Mouse (Mus musculus) left cerebral cortex, postnatal 14 days (tissue): ENCODE measurements around the gene Bicc1. TPM values are rescaled to one million over a fixed set of nuclear protein-coding genes. Genes with fewer than 3 reads are reported as not detected.
A peak's percentile ranks its signal among the peaks of the same experiment; 100 is the strongest.

ENCODE experiments used
- DNase-seq, 2 experiments: peaks; one replicate each; pipeline ENCODE4 v3.0.0; 2021 to 2022; ENCODE audit warnings: low spot score in 2 of 2, mixed read lengths in 1 of 2
- intact Hi-C: fragments of 180-260 bp; cut with DNase I; formaldehyde crosslinking; loops from one replicate; pipeline ENCODE4 v1.15.1; 2025
- total RNA-seq, 2 experiments: library from RNA; stranded (reverse); gene quantifications; 2 replicates each; pipeline ENCODE4 v1.2.3; 2021

Gene Bicc1
- total RNA-seq, 2 experiments from 2014 or later, result 6.5 to 6.7 TPM

DNA sequence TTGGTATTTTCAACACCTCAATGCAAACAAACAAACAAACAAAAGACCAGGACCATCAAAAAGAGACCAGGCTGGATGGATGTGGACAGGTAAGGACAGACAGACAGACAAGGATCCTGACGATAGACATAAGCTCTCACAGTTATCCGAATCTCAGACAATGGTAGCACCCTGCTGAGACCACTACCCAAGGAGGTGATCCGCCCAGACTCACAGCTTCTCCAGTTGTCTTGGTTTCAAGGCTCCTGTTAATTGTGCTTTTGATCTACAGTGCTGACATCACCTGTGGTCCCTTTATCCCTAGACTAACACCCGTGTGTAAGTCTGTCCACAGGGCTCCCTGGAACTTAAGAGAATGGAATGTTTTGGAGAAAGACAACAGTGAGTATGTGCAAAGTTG lies 9.7 kb upstream of the Bicc1 start:
- intact Hi-C loops, result no loop called here
- DNase-seq, result no peak

DNA sequence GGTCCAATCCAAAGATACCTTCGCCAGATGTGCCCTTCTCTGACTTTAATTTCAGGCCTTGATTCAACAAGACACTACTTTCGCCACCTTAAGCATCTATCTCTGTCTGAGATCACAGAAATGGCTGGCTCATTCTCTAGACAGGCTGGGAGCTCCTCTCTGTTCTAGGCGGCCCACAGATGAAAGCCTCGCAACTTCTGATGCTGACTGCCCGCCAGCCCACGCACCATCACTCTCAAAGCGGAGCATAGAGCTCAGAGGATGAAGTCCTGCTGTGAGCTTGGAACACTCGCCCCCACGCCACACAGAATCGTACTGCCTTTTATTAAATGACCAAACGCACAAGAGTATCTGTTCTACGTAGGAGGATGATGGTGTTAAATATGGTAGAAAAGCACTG lies 949 bp upstream of the Bicc1 start:
- intact Hi-C loops, result loop anchor here (5.0 kb wide), 1 partner anchor 57 kb away; no protein-coding TSS in a partner anchor
- DNase-seq, result no peak

DNA sequence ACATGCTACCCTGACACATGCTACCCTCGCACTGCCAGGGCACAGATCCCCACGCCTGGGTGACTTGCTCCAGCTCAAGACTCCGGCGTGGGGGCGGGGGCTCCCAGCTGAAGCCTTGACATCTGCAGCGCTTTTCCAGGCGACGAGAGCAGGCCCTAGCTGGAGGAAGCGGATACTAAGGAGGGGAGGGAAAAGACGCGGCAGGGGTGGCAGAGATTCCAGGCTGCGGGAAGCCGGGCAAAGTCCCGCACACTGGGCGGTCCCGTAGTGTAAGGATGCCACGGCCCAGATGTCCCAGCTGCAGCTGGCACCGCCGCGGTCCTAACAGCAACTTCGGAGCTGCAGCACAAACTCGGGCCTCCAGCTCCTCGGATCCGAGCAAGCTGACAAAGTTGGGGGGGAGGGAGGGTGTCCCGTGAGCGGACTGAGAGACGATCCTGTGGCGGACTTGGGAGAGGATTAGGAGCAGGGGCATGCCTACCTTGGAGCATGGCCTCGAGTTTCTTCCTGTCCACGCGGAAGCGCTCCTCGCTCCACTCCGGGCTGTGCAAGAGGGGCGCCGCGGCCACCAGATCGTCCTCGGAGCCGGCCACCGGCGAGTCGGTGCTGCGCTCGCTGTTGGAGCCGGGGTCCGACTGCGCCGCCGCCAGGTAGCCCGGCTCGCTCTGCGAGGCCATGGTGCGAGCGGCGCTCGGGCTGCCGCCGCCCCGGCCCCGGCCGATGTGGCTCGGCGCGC lies 392 bp downstream of the Bicc1 start:
- intact Hi-C loops, result no loop called here
- DNase-seq, result peak in 1 of 2 experiments; percentile 19

DNA sequence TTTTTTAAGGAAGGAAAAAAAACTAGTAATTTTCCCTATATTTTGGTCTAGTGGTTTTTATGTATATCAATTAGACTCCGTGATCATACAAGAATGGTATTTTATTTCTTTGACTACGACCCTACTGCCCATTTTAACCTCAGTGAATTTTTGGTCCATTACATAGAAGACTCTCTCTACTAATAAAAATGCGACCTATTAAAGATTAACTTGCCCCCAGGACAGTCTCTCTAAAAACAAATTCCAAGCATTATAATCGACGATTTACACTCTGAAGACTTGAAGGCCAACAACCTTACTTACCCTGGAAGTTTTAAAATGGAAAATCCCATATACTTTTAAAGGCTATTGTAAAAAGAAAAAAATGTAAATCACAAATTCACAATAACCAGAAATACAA lies 2.9 kb downstream of the Bicc1 start:
- DNase-seq, result no peak
- intact Hi-C loops, result no loop called here

DNA sequence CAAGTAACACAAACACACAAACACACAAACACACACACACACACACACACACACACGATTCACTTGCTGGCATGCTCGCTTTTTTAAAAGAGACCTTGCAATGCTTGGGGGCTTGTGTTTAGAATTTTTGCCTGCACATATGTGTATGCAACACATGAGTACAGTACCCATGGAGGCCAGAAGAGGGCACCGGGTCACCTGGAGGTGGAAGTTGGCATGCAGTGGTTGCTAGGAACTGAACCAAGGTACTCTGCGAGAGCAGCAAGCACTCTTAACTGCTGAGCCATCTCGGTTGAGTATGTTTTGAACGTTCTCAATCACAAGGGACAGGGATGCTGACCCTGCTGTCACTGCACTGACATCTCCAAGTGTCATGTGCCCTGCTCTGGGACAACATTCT lies 5.9 kb downstream of the Bicc1 start:
- intact Hi-C loops, result no loop called here
- no peak for DNase-seq

DNA sequence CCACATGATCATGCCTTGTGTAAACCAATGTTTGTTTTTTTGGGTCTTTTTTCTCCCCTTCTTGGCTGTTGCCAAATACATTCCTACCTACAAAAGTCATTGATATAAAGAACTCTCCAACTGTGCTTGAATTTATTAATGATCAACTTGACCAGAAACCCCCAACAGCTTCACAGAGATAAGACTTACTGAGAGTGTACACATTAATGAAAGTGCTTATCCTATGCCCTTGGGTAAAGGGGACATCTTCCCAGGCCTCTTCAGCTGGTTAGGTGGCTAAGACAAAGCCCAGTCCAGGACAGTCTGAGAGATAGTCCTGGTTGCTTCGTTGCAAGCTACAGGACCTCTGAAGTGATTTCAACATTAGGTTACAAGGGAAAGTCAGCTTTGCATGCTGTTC lies 6.4 kb downstream of the Bicc1 start:
- intact Hi-C loops, result no loop called here
- no peak for DNase-seq

DNA sequence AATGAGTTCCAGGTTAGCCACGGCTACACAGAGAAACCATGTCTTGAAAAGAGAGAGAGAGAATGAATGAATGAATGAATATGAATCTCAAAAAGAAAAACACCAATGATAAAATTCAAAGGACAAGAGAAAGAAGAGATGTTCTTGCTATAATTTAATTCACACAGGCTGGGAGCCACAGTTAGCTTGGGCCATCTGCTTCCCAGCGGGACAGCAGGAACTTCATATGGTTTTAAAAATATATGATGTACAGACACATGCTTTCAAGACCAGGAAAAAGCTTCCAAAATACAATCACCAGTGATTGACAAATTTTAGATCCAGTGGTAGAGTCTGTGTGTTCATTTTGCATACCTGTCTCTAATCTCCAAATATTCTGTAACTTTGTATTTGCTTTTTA lies 9.0 kb downstream of the Bicc1 start:
- DNase-seq, result peak; percentile 22 to 45
- intact Hi-C loops, result no loop called here

DNA sequence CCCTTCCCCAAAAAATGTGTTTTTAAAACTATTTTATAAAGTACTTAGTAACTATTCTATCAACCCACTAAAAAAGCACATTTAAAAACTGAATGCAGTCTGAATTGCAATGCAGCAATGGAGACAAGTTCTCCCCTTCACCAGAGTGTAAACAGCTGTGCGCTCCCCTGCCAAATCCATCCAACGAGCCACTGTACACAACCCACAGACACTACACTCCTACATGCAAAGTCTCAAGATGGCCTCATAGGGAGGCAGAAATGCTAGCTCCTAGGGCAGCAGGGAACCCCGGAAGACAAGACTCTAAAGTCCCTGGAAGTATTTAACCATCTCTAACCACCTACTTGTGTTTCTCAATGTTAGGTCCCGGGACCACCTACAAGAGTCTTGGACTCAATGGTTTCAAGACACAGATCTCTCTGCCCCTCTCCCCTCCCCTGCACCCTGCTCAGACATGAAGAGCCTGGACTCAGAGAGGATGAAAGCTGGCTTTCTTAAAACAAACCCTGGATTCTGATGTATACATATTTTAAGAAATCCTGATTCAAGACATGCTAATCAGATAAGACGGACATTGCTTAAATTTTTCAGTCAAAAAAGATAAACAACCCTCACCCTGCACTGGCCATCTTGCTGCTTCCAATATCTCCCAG lies 10.4 kb downstream of the Bicc1 start:
- DNase-seq, result no peak
- intact Hi-C loops, result no loop called here

DNA sequence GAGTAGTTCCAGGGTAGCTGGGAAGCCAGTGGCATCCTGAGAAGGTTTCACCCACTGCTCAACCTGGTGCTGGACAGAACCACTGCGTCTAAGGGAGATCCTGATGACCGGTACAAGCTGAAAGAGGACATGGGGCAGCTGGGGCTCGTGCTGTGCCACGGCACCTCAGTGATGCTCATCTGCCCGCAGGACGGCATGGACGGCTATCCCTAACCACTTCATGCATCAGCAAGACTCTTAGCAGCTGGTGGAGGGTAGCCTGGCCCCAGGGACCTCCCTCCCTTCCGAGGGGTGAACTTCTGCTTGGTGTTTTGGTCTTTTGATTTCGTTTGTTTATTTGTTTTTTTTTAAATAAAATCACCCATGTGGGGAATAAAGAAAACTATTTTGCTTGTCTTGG lies 11.3 kb downstream of the Bicc1 start:
- intact Hi-C loops, result no loop called here
- no peak for DNase-seq

DNA sequence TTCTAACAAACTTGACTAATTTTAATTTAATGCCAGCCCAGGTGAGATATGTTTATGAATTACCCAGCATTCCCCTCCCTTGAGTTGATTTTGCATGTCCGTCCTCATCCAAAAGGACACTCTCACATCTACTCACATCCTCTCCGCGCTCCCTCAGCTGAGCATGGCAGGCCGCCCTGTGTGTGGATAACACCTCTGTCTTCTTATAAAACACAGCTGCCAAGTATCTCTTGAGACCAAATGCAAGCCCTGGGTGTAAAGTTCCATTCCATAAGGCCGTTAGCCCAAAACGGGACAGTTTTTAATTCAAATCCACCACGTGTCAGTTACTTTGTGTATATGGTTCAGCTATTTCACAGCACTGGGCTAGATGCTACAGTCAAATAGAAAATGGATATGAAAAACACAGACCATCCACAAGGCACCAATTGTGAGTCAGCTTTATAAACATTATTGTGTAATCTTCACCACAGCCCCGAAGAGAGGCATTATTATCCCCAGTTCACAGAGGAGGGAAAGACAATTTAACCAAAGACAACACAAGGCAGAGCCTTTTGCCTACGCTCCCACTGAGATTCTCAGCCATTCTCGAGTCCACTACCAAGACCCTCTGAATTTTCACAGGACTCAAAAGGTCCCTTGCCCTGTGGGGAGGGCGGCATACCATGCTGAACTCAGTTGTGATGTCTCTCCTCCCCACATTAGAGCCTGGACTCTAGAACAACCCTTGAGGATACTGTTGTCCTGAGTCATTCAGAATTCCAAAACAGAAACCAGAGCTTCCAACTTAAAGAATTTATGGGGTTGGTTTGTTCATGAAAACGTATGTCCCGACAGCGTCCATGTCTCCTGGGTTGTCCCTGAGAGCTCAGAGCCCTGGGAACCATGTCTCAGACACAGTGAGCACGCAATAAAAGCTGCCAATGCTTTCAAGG lies 12.6 kb downstream of the Bicc1 start:
- DNase-seq, result peak; percentile 13 to 18
- intact Hi-C loops, result no loop called here

DNA sequence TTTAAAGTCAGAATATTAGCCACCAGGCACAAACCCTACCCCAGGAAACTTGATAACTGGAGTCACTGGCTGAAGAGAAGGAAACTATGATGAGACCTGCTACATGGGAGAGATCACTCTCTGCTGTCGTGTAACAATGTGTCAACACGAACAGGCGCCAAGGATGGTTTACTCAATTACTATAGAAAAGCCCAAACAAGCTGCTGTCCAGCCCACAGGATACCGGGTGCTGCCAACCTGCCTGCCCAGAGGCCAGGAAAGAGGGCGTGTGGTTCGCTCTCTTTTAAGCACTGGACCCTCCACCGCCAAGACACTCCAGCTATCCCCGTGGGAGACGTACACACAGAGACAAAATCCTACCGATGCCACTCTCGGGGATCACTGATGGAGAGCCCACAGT lies 13.7 kb downstream of the Bicc1 start:
- no peak for DNase-seq
- intact Hi-C loops, result no loop called here

DNA sequence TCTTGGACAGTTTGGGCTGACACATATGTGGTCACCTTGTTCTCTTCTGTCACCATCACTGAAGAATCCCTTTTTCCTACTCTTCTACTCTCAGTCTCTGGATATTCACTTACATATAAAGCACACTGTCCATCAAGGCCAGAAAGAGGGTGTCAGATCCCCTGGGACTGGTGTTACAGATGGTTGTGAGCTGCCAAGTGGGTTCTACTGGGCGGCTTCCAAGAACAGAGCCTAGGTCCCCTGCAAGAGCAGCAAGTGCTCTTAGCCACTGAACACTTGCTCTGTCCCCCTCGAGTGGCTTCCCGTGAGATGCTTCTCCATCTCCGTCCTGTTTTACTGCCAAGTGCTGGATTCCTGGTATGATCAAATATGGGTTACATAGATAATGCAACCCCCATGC lies 15.3 kb downstream of the Bicc1 start:
- no peak for DNase-seq
- intact Hi-C loops, result no loop called here

DNA sequence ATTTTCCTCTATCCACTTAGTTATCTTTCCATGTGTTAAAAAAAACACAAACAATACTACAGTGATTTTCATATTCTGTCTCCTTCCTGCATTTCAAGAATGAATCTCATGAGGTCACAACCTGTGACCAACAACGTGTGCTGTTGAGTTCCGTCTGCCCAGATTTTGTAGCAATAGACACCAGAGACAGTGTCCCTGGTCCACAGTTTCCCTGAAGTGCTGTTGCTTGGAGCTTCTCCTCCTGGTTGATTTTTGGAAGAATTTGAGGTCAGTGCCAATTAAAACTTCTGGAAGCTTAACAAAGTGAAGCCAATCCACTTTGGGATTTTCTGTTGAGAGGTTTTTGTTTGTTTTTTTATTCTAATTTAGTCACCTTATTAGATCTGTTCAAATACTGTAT lies 16.9 kb downstream of the Bicc1 start:
- intact Hi-C loops, result no loop called here
- no peak for DNase-seq

DNA sequence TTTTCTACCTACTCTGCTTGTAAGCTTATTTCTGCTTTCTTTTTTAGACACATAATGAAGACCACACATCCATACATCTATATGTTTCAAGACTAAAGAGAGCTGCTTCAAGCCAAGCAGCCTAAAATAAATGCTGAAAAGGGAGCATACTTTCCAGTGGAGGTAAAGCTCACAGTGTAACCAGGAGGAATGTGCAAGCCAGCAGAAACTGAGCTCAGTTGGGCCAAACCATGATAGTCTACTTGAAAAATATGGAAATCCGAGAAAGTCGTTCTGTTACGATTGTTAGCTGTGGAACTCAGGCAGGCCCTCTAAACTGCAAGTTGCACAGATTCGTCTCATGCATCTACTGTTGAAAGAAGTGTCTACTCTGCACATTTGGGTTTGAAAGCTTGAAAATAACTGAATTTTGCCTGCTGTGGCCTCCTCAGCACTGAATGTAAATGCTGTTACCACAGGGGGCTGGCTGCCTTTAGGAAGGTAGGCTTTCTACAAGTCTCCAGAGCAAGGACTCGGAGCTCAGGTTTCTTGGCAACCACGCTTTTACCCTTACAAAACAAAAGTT lies 19.1 kb downstream of the Bicc1 start:
- no peak for DNase-seq

DNA sequence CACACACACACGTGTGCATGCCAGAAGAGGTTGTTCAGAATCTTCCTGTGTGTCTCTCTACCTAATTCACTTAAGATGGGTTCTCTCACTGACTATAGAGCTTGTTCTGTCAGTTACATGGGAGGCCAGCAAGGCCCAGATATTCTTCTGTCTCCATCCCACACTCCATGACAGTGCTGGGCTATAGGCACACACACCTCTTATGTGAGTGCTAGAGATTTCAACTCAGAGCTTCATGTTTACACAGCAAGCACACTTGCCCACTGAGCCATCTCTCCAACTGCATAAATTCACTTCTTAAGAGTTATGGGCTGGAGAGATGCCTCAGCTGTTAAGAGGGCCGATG lies 20.7 kb downstream of the Bicc1 start:
- intact Hi-C loops, result no loop called here
- no peak for DNase-seq

More for the DNA sequence above, 19.1 kb downstream of the Bicc1 start:
- intact Hi-C loops, result no loop called here

DNA sequence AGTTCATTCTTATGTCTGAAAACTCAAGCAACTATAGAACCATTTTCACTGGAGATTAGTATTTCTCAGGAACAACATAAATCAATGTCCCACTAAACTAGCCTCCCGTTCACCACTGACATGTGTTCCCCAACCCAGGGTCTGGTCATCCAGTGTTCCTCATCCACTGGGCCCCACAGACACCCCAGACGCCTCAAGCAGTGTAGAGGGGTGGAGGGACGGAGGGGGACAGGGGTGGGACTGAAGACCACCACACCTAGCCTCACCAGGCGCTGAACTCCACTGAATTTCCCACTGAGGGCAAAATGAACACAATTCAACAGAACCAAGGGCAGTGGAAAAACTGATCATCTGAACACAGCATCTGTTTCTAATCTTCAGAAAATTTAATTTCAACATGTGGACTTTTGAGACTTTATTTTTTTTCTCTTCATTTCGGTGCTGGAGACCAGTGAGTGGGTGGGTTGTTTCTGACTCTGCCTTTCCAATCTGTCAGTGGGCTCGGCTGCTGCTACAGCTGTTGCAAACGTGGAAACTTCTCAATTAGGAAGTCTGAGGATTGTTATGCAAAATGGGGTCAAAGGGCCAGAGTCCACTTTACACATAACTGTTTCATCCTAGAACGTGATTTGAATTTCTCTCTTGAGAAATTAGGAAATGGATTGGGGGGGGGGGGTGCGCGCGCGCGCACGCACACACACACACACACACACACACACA lies 21.2 kb downstream of the Bicc1 start:
- no peak for DNase-seq
- intact Hi-C loops, result no loop called here

DNA sequence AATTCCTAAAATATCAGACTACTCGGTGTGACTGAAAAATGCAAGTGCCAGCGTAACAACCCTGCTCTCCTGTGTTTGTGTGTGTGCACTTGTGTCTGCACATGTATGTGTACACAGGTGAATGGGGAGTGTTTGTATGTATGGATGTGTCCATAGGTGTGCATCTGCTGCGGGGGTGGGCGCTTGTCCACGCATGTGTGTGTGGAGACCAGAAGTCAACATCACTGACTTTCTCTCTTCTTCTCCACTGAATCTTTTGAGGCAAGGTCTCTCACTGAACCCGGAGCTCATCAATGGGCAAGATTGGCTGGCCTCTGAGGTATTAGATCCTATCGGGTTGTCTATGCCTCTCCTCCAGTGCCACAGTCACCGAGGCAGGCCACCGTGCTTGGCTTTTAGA lies 21.9 kb downstream of the Bicc1 start:
- no peak for DNase-seq
- intact Hi-C loops, result no loop called here

DNA sequence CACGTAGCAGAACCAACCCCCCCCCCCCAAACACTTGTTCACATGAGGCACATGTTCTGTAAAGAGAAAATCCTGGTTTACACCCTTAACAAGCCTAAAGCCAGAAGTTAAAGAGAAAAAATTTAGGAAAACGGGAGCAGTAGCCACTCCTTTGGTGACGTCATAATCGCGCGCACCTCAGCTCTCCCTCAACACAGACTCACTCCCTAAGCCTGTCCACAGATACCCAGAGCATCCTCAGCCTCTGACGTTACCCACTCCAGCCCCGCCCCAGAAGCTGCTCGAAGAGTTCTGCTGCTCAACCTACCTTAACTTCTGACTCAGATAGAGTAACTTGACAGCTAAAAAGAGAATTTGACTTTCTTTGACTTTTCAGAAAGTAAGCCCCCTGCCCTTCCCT lies 28.2 kb downstream of the Bicc1 start:
- intact Hi-C loops, result no loop called here
- no peak for DNase-seq

DNA sequence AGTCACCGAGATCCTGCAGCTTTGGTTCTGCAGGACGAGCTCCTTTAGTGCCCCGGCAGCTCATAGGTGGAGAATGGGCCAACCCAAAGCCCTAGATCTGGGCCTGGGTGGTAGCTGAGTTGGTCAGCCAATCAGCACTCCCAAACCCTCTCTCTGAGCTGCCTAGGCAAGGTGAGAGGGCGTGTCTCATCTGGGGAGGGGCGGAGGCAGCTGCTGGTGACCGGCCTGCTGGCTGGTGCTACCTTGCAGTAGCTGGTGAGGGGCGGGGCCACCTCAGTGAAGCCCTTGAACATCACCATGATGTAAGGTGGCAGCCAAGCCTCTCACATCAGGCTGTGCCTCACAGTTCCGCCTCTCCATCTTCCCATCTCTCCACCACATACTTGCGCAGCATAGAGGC lies 29.2 kb downstream of the Bicc1 start:
- DNase-seq, result no peak
- intact Hi-C loops, result no loop called here

DNA sequence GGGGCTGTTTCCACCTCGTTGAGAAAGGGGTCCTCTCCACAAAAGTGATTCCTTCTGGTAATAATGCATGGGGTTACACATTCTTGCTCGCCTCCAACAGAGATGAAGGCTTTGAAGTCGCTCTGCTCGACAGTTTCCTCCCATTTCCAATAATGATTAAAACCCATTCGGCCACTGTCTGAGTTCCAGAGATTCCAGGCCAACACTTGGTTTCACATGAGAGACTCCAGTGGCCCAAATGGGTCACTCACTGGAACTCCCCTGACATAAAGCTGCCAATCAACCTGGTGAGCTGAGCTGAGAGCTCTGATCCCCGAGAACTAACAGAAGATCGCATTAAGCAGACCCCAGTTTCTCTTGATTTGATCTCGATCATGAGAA lies 31.6 kb downstream of the Bicc1 start:
- intact Hi-C loops, result no loop called here
- no peak for DNase-seq
